Mouse (Mus musculus) gonadal fat pad, adult 2 months (tissue): ENCODE results near the gene Elobl. TPM values are rescaled to one million over a fixed set of nuclear protein-coding genes. Genes with fewer than 3 reads are reported as not detected.
"Not testable (repeated sequence)": the region's sequence is repeated elsewhere in the genome, so short reads cannot be mapped to it uniquely, and the experiment has no call there.

Experiments
- DNase-seq: peaks from one replicate; pipeline ENCODE4 v3.0.0-alpha.2; 2012; ENCODE audit warnings: low read depth
- polyA plus RNA-seq: library from polyadenylated mRNA; depleted of rRNA; stranded (reverse); fragments of >200 nt; gene quantifications from 2 replicates; pipeline ENCODE4 v1.2.3, GENCODE M21; 2012; rRNA removed

The Elobl gene
- polyA plus RNA-seq, result 3.6 and 4.6 TPM in 2 replicates

DNA sequence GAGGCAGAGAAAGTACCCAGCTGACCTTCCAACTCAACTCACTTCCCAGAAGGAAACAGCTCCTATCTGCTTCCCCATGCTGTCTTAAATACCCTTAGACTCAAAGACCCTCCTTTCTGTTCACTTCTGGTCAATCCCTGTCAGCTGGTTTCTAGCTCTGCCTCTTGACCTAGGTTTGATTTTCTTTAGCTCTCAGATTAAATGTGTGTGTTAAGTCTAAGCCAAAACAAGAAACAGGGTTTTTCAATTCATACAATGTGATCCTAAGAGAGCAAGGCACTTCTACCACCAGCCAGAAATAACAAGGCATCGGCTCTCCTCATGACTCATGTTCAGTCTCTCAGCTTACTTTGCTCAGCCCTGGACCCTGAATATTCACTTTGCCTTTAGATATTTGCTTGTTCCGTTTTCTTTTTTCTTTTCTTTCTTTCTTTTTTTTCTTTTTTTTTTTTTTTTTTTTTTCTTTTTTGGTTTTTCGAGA, at the start of gene Elobl:
Elobl (minus strand) TSS at position 51 of the 481 bp plus-strand sequence.
- no peak for DNase-seq

GRCm38 (mm10) chr11:89012241-89012640, 45.5 kb upstream of the Elobl start:
- no peak for DNase-seq

- no peak for DNase-seq
Observed at GRCm38 (mm10) chr11:89009496-89009895, 42.8 kb upstream of the Elobl start.

GRCm38 (mm10) chr11:89009066-89009465, 42.3 kb upstream of the Elobl start:
- DNase-seq, result no peak

GRCm38 (mm10) chr11:89007582-89007981, 40.9 kb upstream of the Elobl start:
- no peak for DNase-seq

GRCm38 (mm10) chr11:89006404-89006803, 39.7 kb upstream of the Elobl start:
- no peak for DNase-seq

DNA sequence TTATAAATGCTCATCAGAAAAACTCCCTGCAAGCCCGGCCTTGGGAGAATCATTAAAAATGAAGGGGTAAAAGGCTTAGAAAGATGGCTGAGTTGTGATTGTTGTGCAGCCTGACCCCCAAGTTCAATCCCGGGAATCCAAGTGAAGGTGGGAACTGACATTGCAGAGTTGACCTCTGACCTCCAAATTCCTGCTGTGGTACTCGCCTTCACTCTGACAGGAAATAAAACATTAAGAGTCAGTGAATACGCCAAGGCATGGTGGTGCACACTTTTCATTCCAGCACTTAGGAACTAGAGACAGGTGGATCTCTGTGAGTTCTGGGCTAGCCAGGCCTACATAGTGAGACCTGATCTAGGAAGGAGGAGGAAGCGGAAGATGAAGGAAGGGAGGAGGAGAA, 38.7 kb upstream of the Elobl start:
- DNase-seq, result no peak

- no peak for DNase-seq
Observed at GRCm38 (mm10) chr11:89003726-89004125, 37.0 kb upstream of the Elobl start.

- DNase-seq, result no peak
Observed at GRCm38 (mm10) chr11:89003078-89003477, 36.3 kb upstream of the Elobl start.

GRCm38 (mm10) chr11:89002621-89003020, 35.9 kb upstream of the Elobl start:
- DNase-seq, result no peak

DNA sequence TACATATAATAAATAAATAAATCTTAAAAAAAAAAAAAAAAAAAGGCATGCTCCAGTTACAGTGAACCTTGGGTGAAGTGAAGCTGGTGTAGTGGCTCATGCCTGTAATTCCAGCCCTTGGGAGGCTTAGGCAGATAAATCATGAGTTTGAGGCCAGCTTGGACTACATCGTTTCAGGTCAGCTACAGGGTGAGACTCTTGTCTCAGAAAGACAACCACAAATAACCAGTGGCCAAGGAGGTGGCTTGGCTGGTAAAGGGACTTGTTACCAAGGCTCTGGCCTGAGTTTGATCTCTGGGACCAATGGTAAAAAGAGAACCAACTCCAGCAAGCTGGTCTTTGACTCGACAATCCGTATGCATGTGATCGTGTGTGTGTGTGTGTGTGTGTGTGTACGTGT, 35.3 kb upstream of the Elobl start:
- no peak for DNase-seq

DNA sequence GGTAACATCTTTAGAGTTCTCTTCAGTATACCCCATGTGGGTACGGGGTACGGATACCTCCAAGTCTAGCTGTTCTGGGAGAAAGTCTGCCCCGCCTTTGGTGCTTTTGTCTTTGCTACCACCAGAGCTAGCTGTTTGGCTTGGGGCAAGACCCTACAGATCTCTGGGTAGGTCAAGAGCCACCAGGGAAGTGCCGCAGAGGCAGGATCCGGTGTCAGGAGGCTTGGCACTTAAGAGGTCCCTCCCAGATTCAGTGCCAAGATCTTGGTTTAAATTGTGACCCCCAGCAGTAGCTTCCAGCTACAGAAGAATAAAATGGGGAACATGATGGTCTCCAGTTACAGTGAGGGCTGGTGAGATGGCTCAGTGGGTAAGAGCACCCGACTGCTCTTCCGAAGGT, 34.8 kb upstream of the Elobl start:
- no peak for DNase-seq

DNA sequence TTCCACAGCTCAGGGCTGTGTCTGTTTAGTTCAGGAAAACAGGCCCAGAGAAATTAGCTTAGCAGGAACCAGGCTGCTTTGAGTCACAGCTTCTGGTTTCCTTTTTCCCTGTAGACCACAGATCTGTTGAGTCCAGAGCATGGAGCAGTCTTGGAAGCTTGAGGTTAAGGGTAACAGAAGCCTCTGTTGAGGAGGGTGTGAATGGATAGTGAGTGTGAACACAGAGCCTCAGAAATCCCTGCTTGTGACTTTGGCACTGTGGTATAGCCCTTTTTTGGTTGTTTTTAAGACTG, 33.7 kb upstream of the Elobl start:
- no peak for DNase-seq

DNA sequence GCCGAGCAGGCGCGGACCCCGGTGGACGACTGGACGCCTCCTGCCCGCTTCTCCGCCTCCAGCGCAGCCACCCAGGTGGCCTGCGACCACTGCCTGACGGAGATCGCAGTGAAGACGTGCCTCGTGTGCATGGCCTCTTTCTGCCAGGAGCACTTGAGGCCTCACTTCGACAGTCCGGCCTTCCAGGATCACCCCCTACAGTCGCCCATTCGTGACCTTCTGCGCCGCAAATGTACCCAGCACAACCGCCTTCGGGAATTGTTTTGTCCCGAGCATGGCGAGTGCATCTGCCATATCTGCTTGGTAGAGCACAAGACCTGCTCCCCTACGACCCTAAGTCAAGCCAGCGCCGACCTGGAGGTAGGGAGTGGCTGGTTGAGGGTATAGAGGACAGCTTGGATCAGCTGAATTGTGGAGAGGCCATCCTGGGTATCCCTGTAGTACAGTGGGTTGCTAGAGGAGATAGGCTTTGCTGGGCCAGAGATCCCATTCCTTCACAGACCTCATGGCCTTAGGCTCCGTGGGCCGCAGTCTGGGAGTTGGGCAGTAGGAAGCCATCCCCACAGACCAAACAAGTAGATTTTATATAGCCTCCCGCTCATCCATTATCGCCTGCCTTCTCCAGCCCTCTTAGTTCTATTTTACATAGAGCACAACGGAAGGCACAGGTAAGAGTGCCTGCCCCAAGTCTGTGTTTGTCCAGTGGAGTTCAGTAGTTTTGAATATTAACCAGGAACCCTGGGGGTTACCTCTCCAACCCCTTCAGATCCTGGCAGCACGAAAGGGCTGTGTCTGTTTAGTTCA, 33.2 kb upstream of the Elobl start:
- DNase-seq, result no peak

- DNase-seq, result no peak
Observed at GRCm38 (mm10) chr11:88998974-88999722, 32.4 kb upstream of the Elobl start, which contains the start of gene Trim25. TSS of gene Trim25 (plus strand) at chr11:88999376.

GRCm38 (mm10) chr11:88998406-88998805, 31.7 kb upstream of the Elobl start:
- DNase-seq, result no peak

DNA sequence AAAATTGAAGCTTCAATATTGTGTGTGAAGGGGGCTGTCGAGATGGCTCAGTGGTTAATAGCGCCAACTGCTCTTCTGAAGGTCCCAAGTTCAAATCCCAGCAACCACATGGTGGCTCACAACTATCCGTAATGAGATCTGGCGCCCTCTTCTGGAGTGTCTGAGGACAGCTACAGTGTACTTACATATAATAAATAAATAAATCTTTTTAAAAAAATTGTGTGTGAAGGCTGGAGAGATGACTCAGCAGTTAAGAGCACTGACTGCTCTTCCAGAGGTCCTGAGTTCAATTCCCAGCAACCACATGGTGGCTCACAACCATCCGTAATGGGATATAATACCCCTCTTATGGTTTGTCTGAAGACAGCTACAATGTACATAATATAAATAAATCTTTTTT, 30.6 kb upstream of the Elobl start:
- DNase-seq, result not testable (repeated sequence)

DNA sequence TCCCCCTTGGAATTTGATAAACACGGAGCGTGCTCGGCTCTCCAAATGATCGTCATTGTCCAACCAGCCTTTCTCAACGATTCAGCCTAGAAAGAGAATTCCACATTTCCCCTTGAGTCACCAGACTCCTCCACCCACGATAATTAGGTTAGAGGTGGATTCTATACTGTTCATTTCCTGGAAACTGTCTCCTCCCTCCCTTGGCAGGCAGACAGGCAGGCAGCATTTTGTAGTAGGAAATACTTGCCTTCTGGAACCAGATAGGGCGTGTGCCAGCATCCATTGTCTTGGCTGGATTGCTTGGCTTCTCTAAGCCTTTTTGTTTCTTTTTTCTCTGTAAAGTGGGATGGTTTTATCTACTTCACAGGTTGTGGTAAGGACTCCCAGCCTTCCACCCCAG, 29.7 kb upstream of the Elobl start:
- no peak for DNase-seq

DNA sequence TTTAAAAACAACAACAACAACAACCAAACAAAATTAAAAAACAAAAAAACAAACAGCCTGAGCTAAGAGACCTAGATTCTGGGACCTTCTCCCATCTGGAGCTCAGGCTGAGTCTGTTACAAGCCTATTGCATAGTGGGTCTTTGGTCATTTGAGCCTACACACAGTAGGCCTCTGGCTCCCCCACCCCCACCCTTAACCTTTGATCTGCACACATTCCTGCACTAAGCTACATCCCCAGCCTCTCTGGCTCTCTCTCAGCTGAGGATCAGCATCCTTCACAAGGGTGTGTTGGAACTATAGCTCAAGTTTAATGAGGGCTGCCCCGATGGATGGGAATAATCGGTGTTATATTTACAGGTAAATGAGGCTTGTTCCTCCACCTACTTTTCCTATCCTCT, 28.9 kb upstream of the Elobl start:
- DNase-seq, result no peak

- DNase-seq, result no peak
Observed at GRCm38 (mm10) chr11:88994492-88994891, 27.8 kb upstream of the Elobl start.

DNA sequence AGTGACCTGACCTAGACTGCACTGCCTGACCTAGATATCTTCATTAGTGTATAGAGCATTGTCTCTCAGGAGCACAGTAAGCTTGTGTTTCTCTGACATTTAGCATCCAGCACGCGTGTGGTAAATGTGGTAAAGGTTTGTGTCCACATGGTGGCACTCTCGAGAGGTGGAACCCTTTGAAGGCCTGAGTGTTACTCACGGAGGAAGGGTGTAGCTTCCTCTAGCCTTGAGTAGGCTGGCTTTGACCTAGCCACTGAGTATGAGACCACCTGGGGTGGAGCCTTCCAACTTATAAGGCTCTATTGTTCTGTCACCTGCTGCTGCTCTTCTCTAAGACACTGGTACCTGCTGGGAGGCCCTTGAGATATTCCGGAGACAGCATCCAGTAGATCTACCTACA, 26.9 kb upstream of the Elobl start:
- no peak for DNase-seq

DNA sequence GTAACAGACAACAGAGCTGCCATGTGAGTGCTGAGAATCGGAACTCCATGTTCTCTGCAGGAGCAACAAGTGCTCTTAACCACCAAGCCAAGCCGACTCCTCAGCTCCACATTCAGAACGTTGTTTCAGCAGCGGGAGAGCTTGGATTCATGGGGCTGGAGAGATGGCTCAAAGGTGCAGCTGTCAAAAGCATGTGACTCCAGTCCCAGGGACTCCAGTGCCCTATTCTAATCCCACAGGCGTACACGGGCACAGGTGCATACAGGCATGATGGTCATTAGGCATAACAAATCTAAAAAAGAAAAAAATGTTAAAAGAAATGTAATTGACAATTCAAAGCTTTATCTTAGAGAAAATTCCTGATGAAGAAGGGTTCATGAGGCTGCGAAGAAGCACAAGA, 26.5 kb upstream of the Elobl start:
- no peak for DNase-seq

GRCm38 (mm10) chr11:88989530-88989929, 22.8 kb upstream of the Elobl start:
- DNase-seq, result no peak
